Mouse (Mus musculus): Measurements from ENCODE around the gene Myl6. TPM values are rescaled to one million over a fixed set of nuclear protein-coding genes. Genes with fewer than 3 reads are reported as not detected.

The Myl6 gene
- polyA plus RNA-seq (2012; rRNA removed), result 1,151 and 1,354 TPM in 2 replicates

DNA sequence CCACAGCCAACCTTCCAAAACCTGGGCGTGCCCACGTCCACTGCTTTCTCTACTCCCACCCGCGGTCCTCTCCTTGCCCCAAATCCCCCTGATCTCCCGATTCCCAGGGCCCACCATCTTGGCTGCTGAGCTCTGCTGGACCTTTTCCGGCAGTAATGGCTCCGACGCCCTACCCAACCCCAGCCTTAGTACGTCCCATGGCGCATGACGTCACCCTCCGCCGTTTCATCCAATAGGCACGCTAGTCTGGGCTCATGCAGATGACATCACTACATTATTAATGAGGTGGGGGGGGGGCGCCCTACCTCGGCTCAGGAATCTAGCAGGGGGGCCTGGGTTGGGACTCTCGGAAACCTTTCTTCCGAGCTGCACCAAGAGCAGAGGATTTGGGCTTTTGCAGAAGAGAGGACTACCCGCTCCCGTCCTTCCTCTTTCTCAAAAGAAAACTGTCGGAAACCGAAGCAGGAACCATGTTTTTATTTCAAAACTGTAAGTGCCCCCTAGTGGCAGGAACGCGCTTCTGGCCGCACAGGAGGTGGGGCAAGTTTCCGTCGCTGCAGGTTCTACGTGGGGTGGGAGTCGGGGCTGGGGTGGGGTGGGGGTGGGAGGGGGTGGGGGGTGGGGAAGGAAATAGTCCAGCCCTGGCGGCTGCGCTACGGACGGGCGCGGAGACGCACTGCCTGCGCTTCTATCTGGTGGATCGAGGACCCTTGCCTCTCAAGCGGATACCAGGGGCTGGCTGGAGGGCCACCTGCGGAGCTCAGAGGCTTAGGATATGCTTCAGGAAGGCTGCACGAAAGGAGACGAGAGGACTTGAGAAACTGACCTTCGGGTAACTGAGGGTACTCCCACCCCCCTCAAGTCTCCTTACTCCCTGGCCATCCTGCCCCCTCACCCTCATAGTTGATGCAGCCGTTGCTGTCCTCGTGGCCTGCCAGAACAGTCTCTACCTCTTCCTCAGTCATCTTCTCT lies at the start of gene Myl6:
TSS of gene Myl6 (minus strand) at position 451 of the 972 bp plus-strand sequence.

DNA sequence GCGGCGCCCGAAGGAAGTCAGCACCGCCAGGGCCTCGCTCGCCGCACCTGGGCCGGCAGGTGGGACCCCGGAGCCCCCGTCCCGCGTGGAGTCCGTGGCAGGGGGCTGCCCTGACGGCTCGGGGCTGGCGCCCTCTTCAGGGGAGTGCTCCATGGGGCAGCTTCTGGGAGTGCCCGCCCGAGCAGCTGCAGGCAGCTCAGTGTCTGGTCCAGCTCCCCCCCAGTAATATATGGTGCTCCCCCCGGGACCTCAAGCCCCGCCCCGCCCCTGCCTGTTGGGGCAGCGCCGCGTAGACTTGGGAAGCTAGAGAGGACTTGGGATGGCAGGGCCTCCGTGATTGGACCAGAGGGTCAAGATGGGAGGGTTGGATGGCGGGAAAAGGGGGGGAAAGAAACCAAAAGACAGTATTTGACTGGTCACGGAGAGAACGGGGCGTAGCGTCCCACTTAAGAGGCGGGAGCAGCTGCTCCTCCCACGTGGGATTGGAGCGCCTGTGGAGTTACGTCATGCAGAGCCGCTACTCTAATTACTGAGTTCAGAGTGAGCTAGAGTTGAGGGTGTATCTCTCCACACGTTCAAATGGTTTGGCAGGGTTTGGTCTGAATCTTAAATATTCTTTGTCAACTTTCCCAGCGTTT lies 31.8 kb upstream of the Myl6 start, which contains the start of gene Esyt1:
TSS of gene Esyt1 (minus strand) at position 201 of the 638 bp plus-strand sequence.

DNA sequence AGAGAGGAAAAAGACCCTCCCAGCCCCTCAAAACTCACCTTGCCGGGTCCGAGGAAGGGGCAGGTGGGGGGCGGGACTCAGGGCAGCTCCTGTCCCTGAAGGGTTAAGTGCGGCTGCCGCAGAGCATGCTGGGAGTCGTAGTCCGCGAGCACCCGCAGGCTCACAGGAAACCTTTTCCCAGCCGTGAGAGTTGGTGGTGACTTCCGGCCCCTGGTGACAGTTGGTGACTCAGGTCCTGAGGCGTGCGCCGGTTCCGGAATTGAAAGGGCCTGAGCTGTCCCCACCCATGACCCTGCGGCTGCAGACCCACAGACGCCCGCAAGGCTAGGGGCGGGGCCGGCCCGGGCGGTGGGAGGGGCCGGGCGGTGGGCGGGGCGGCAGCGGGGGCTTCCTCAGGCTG lies 4.6 kb upstream of the Myl6 start, which contains the start of gene Myl6b:
TSS of gene Myl6b (minus strand) at position 96 of the 400 bp plus-strand sequence.

DNA sequence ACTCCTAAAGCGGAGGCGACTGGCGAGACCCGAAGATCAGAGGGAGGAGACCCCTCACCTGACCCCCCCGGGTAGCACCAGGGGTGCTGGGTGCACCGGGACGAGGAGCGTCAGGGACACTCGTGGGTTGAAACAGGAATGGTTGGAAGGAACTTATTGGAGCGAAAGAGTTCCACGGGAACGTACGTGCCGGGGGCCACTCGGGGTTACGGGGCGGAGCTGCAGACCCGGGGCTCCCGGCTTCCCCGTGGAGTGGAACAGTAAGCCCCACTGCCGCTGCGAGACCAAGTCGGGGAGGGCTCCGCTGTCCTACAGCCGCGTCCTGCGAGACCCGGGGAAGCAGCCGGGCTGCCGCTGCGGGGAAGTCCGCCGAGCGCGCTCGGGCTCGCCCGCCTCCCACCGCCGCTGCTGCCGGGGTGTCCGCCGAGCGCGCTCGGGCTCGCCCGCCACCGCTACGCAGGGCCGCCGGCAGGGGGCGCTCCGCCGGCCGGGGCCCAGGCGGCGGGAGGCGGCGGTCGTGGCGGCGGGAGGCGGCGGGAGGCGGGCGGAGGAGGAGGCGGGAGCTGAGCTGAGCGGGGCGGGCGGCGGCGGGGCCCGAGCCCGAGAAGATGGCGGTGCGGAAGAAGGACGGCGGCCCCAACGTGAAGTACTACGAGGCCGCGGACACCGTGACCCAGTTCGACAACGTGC lies 35.1 kb downstream of the Myl6 start, which contains the start of gene Smarcc2:
TSS of gene Smarcc2 (plus strand) at position 530 of the 690 bp plus-strand sequence.

Other genes starting within 250 kb of the Myl6 start
- gene Apon, start 240.0 kb downstream of the Myl6 start, polyA plus RNA-seq (2012; rRNA removed), result 0.12 TPM in 2 replicates
- 0.20 and 0.29 TPM in 2 replicates for gene Apof, start 225.5 kb downstream of the Myl6 start, polyA plus RNA-seq (2012; rRNA removed)
- gene Stat2, start 223.6 kb downstream of the Myl6 start, polyA plus RNA-seq (2012; rRNA removed), result 20.7 and 21.5 TPM in 2 replicates
- 0.24 and 0.28 TPM in 2 replicates for gene Il23a, start 195.4 kb downstream of the Myl6 start, polyA plus RNA-seq (2012; rRNA removed)
- gene Pan2, start 190.8 kb downstream of the Myl6 start, polyA plus RNA-seq (2012; rRNA removed), result 19.3 and 23.6 TPM in 2 replicates
- gene Cnpy2, start 171.7 kb downstream of the Myl6 start, polyA plus RNA-seq (2012; rRNA removed), result 43.9 and 51.7 TPM in 2 replicates
- gene Cs, start 156.4 kb downstream of the Myl6 start, polyA plus RNA-seq (2012; rRNA removed), result 277 and 300 TPM in 2 replicates
- gene Coq10a, start 125.1 kb downstream of the Myl6 start, polyA plus RNA-seq (2012; rRNA removed), result 114 and 153 TPM in 2 replicates
- gene Ankrd52, start 117.0 kb downstream of the Myl6 start, polyA plus RNA-seq (2012; rRNA removed), result 29.3 and 32.7 TPM in 2 replicates
- 138 and 172 TPM in 2 replicates for gene Slc39a5, start 92.9 kb downstream of the Myl6 start, polyA plus RNA-seq (2012; rRNA removed)
- 27.4 and 27.5 TPM in 2 replicates for gene Nabp2, start 82.7 kb downstream of the Myl6 start, polyA plus RNA-seq (2012; rRNA removed)
- 21.8 and 24.4 TPM in 2 replicates for gene Rnf41, start 82.5 kb downstream of the Myl6 start, polyA plus RNA-seq (2012; rRNA removed)
- gene Smarcc2, start 34.9 kb downstream of the Myl6 start, polyA plus RNA-seq (2012; rRNA removed), result 77.1 and 80.9 TPM in 2 replicates
- gene Myl6b, start 4.5 kb upstream of the Myl6 start, polyA plus RNA-seq (2012; rRNA removed), result 1.6 and 2.1 TPM in 2 replicates
- gene Esyt1, start 31.7 kb upstream of the Myl6 start, polyA plus RNA-seq (2012; rRNA removed), result 66.7 and 76.5 TPM in 2 replicates
- 15.6 and 20.1 TPM in 2 replicates for gene Zc3h10, start 53.6 kb upstream of the Myl6 start, polyA plus RNA-seq (2012; rRNA removed)
- gene Rpl41, start 55.2 kb upstream of the Myl6 start, polyA plus RNA-seq (2012; rRNA removed), result 2,287 and 3,176 TPM in 2 replicates
- gene Pa2g4, start 71.8 kb upstream of the Myl6 start, polyA plus RNA-seq (2012; rRNA removed), result 11.8 and 15.3 TPM in 2 replicates
- 84.1 and 97.8 TPM in 2 replicates for gene Erbb3, start 95.5 kb upstream of the Myl6 start, polyA plus RNA-seq (2012; rRNA removed)
- gene Rps26, start 132.6 kb upstream of the Myl6 start, polyA plus RNA-seq (2012; rRNA removed), result 948 and 1,040 TPM in 2 replicates
- 0.83 and 1.3 TPM in 2 replicates for gene Ikzf4, start 151.8 kb upstream of the Myl6 start, polyA plus RNA-seq (2012; rRNA removed)
- gene Suox, start 179.9 kb upstream of the Myl6 start, polyA plus RNA-seq (2012; rRNA removed), result 10.0 and 12.2 TPM in 2 replicates
- 51.6 and 59.7 TPM in 2 replicates for gene Rab5b, start 202.1 kb upstream of the Myl6 start, polyA plus RNA-seq (2012; rRNA removed)
- 3.2 and 3.4 TPM in 2 replicates for gene Pmel, start 210.1 kb upstream of the Myl6 start, polyA plus RNA-seq (2012; rRNA removed)
- gene Cdk2, start 210.9 kb upstream of the Myl6 start, polyA plus RNA-seq (2012; rRNA removed), result 11.2 and 11.4 TPM in 2 replicates